Mouse (Mus musculus) intestine, embryonic 14.5 days (tissue): ENCODE results near the gene Clec4b2. TPM values are rescaled to one million over a fixed set of nuclear protein-coding genes. Genes with fewer than 3 reads are reported as not detected.
"Not testable (repeated sequence)": the region's sequence is repeated elsewhere in the genome, so short reads cannot be mapped to it uniquely, and the experiment has no call there.

ENCODE experiments used
- ATAC-seq: fragments of 200-750 bp; cut with Nextera tagmentation; replicated peaks from 2 replicates; pipeline ENCODE4 v1.8.0; 2017; ENCODE audit warnings: low read depth, moderate number of reproducible peaks, moderate TSS enrichment, moderate library complexity; ENCODE audit not compliant: low FRiP score, low TSS enrichment
- DNase-seq: peaks from one replicate; pipeline ENCODE4 v3.0.0-alpha.2; 2018; ENCODE audit warnings: low spot score
- H3K27ac ChIP-seq: fragments of 300-500 bp; sonication (generic); 2 replicates; pipeline ENCODE4 v1.5.1; 2014; ENCODE audit warnings: low read depth, mild to moderate bottlenecking, control low read depth
- H3K27me3 ChIP-seq: fragments of 300-500 bp; sonication (generic); replicated peaks from 2 replicates; pipeline ENCODE4 v1.6.1; 2014; ENCODE audit warnings: low read length, control low read depth; ENCODE audit not compliant: control insufficient read depth, insufficient read depth
- H3K36me3 ChIP-seq: fragments of 300-500 bp; sonication (generic); 2 replicates; pipeline ENCODE4 v1.6.1; 2014; ENCODE audit warnings: low read length, control low read depth; ENCODE audit not compliant: control insufficient read depth, insufficient read depth
- H3K4me1 ChIP-seq: fragments of 300-500 bp; sonication (generic); replicated peaks from 2 replicates; pipeline ENCODE4 v1.6.1; 2014; ENCODE audit warnings: low read length, control low read depth, mixed read lengths; ENCODE audit not compliant: control insufficient read depth, insufficient read depth
- H3K4me2 ChIP-seq: fragments of 300-500 bp; sonication (generic); 2 replicates; pipeline ENCODE4 v1.6.1; 2014; ENCODE audit warnings: low read length
- H3K4me3 ChIP-seq: fragments of 300-500 bp; sonication (generic); 2 replicates; pipeline ENCODE4 v1.5.1; 2014; ENCODE audit warnings: low read depth, low read length, control low read depth, mixed read lengths
- H3K9ac ChIP-seq: fragments of 300-500 bp; sonication (generic); 2 replicates; pipeline ENCODE4 v1.6.1; 2014; ENCODE audit warnings: mild to moderate bottlenecking, low read length
- H3K9me3 ChIP-seq: fragments of 300-500 bp; sonication (generic); 2 replicates; pipeline ENCODE4 v1.6.1; 2016; ENCODE audit warnings: low read length, control low read depth; ENCODE audit not compliant: control insufficient read depth
- WGBS: fragments of 180-500 bp; shearing (Covaris S2); extraction: QIAGEN DNeasy Blood & Tissue Kit; methylation state at CpG from one replicate; pipeline ENCODE4 v1.1.7; 2014; 5-methylcytosine and 5-hydroxymethylcytosine counted together
- polyA plus RNA-seq: library from polyadenylated mRNA; unstranded; fragments of >200 nt; fragmentation: Nextera tagmentation; extraction: Ambion mirVana; gene quantifications from 2 replicates; pipeline ENCODE4 v1.2.1, GENCODE M21; 2014

Clec4b2 gene
- polyA plus RNA-seq: not detected in 2 replicates

GRCm38 (mm10) chr6:123172593-123172992 is at the start of gene Clec4b2:
Gene Clec4b2 (plus strand): TSS chr6:123172893.
- Histone ChIP-seq H3K27me3 (no peaks in the 10 kb centered on the region), H3K4me1 (no peaks in the 10 kb centered on the region), H3K36me3 (no peaks in the 10 kb centered on the region), H3K9ac (no peak within 1 kb of the TSS), H3K4me2 (no peak within 1 kb of the TSS), H3K9me3 (no peaks in the 10 kb centered on the region), H3K27ac (no peak within 1 kb of the TSS), H3K4me3 (no peak within 1 kb of the TSS)
- DNase-seq: no peak
- no peak for ATAC-seq
- WGBS: 90% methylated on average over 4 of the region's 4 CpGs

- 76% methylated on average over 3 of the region's 3 CpGs for WGBS
Measured at GRCm38 (mm10) chr6:123123195-123123594, 49.5 kb upstream of the Clec4b2 start.

GRCm38 (mm10) chr6:123127173-123127572 is 45.5 kb upstream of the Clec4b2 start:
- Histone ChIP-seq H3K4me3 (no peak overlapping the region), H3K36me3 (no peaks in the 10 kb centered on the region), H3K27ac (no peak overlapping the region), H3K9ac (no peak overlapping the region), H3K4me2 (no peak overlapping the region), H3K27me3 (no peaks in the 10 kb centered on the region), H3K4me1 (no peaks in the 10 kb centered on the region), H3K9me3 (no peaks in the 10 kb centered on the region)
- ATAC-seq: no peak
- no peak for DNase-seq
- 68% methylated on average over 1 of the region's 1 CpGs for WGBS

More at GRCm38 (mm10) chr6:123123195-123123594, 49.5 kb upstream of the Clec4b2 start:
- Histone ChIP-seq H3K27ac (no peak overlapping the region), H3K4me1 (no peaks in the 10 kb centered on the region), H3K9me3 (no peaks in the 10 kb centered on the region), H3K4me3 (no peak overlapping the region), H3K27me3 (no peaks in the 10 kb centered on the region), H3K9ac (no peak overlapping the region), H3K36me3 (no peaks in the 10 kb centered on the region), H3K4me2 (no peak overlapping the region)
- ATAC-seq: no peak
- DNase-seq: no peak

- H3K27me3 ChIP-seq, H3K27ac ChIP-seq, H3K4me2 ChIP-seq, H3K4me3 ChIP-seq, H3K9me3 ChIP-seq, H3K4me1 ChIP-seq, H3K9ac ChIP-seq, H3K36me3 ChIP-seq, DNase-seq, ATAC-seq: not testable (repeated sequence)
- 69% methylated on average over 29 of the region's 29 CpGs for WGBS
Measured at GRCm38 (mm10) chr6:123137766-123138526, 34.7 kb upstream of the Clec4b2 start.

GRCm38 (mm10) chr6:123170106-123170505 is 2.6 kb upstream of the Clec4b2 start:
- H3K36me3 ChIP-seq: no peaks in the 10 kb centered on the region
- WGBS: 62% methylated on average over 1 of the region's 1 CpGs
- no peak overlapping the region for H3K9ac ChIP-seq
- no peaks in the 10 kb centered on the region for H3K4me1 ChIP-seq
- H3K4me2 ChIP-seq: no peak overlapping the region
- DNase-seq (no peak), ATAC-seq (no peak)
- no peak overlapping the region for H3K27ac ChIP-seq
- no peak overlapping the region for H3K4me3 ChIP-seq
- no peaks in the 10 kb centered on the region for H3K9me3 ChIP-seq
- no peaks in the 10 kb centered on the region for H3K27me3 ChIP-seq

- H3K27me3 ChIP-seq: no peaks in the 10 kb centered on the region
- DNase-seq (no peak), ATAC-seq (no peak)
- H3K9me3 ChIP-seq: no peaks in the 10 kb centered on the region
- H3K9ac ChIP-seq: no peak overlapping the region
- H3K27ac ChIP-seq: no peak overlapping the region
- H3K4me2 ChIP-seq: no peak overlapping the region
- no peaks in the 10 kb centered on the region for H3K4me1 ChIP-seq
- H3K4me3 ChIP-seq: no peak overlapping the region
- no peaks in the 10 kb centered on the region for H3K36me3 ChIP-seq
Measured at GRCm38 (mm10) chr6:123171040-123171439, 1.7 kb upstream of the Clec4b2 start.

GRCm38 (mm10) chr6:123175549-123175948 is 2.9 kb downstream of the Clec4b2 start:
- DNase-seq (no peak), ATAC-seq (no peak)
- H3K4me3 ChIP-seq: no peak overlapping the region
- no peaks in the 10 kb centered on the region for H3K4me1 ChIP-seq
- H3K9me3 ChIP-seq: no peaks in the 10 kb centered on the region
- H3K27ac ChIP-seq: no peak overlapping the region
- H3K27me3 ChIP-seq: no peaks in the 10 kb centered on the region
- WGBS: 80% methylated on average over 1 of the region's 1 CpGs
- H3K9ac ChIP-seq: no peak overlapping the region
- H3K4me2 ChIP-seq: no peak overlapping the region
- no peaks in the 10 kb centered on the region for H3K36me3 ChIP-seq

- WGBS: 85% methylated on average over 2 of the region's 2 CpGs
- H3K4me3 ChIP-seq, H3K27ac ChIP-seq, H3K9ac ChIP-seq, H3K9me3 ChIP-seq, H3K4me1 ChIP-seq, ATAC-seq, DNase-seq, H3K27me3 ChIP-seq, H3K4me2 ChIP-seq, H3K36me3 ChIP-seq: not testable (repeated sequence)
Measured at GRCm38 (mm10) chr6:123184862-123185261, 12.2 kb downstream of the Clec4b2 start.
